Mouse (Mus musculus): Measurements from ENCODE around the gene Asic2. TPM values are rescaled to one million over a fixed set of nuclear protein-coding genes. Genes with fewer than 3 reads are reported as not detected.

Gene Asic2
- polyA plus RNA-seq, 1 experiment from 2014 or later: 0.35 TPM

DNA sequence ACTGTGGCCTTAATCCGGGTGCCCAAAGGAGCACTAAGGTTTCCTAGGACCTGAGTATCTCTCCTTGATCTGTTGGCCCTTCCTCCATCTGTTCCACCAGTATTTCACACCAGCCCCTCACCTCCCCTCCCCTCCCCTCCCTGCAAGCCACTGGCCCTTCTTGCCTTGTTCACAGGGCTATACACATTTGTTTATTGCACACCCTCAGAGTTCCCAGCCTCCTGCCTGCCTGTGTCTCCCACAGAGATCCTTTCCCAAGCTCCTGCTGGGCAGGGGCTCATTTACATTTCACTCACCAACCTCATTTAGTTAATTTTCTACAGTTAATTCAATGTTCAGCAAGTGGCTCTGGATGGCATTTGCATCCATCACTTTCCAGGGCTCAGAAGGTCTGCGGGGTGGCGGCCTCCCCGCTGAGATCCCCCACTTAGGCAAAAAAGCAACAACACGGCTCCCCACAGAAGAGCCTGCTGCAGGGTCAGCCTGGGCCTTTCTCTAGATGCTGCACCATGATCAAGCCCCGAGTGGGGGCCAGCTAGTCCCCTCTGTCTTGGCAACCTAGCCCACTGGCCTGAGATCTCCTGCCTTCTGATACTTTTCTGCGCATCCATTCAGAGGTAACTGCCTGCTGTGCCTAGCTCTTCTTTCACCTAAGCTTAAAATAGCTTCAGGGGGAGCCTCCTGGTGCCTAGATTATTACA is 196.9 kb downstream of the Asic2 start:
- Histone ChIP-seq H3K4me2 (replicated peaks) (no peak overlapping the region), H3K9ac (no peak overlapping the region), H3K9me3 (replicated peaks) (no peaks in the 10 kb centered on the region), H3K36me3 (no peaks in the 10 kb centered on the region), H3K27ac (replicated peaks) (no peak overlapping the region), H3K4me1 (no peaks in the 10 kb centered on the region; the same call in 1 of the 2 replicates), H3K27me3 (no peaks in the 10 kb centered on the region), H3K4me3 (replicated peaks) (no peak overlapping the region)
- ATAC-seq (ENCODE audit: insufficient number of reproducible peaks, low FRiP score, low TSS enrichment, low read depth): no peak
- 19% methylated on average over 7 of the region's 7 CpGs for WGBS

DNA sequence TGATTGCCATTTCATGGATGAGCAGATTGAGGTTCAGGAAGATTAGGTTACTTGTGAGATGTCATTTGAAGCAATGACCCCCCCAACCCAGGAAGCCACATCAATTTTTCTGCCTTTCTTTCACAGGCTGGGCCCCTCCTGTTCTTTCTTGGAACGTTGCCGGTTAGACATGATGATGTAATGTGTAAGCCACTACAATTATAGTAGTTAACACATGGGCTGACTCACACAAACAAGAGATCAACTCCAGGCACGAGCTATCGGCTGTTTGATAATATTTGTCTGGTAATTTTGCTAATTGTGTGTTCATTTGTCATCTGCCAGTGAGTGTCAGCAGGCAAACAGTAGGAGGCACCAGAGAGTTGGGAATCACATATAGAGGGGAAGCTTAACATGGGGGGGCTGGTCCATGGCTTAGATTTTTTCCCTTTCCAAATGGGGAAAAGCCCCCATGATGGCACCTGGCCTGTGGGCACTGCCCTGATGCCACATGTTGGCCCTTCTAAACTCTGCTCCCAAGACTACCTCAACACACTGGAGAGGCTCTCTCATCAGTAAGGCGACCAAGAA is 198.5 kb downstream of the Asic2 start:
- Histone ChIP-seq H3K4me3 (replicated peaks) (no peak overlapping the region), H3K27me3 (no peaks in the 10 kb centered on the region), H3K4me1 (peaks cover 7% of the 10 kb centered on the region), H3K9me3 (replicated peaks) (no peaks in the 10 kb centered on the region), H3K4me2 (replicated peaks) (no peak overlapping the region), H3K9ac (no peak overlapping the region), H3K27ac (replicated peaks) (no peak overlapping the region), H3K36me3 (no peaks in the 10 kb centered on the region)
- 50% methylated on average over 5 of the region's 5 CpGs for WGBS
- no peak for ATAC-seq (ENCODE audit: insufficient number of reproducible peaks, low FRiP score, low TSS enrichment, low read depth)

DNA sequence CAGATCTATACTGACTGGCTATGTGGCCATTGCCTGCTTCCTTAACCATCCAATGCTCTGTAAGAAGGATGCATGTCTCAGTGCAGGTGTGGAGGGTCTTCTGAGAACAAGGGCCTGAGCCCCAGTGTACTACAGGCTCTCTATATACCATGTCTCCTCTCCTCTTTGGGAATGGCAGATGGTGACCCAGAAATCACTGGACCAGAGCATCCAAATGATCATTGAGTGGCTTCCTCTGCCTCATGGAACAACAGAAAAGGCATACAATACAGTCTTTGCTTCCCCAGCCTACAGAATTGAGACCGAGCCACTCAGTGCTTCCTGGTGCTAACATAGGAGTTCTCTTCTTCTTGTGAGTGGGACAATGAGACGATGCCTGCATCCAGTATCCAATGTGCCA is 200.0 kb downstream of the Asic2 start:
- Histone ChIP-seq H3K9ac (no peak overlapping the region), H3K36me3 (no peaks in the 10 kb centered on the region), H3K27ac (replicated peaks) (no peak overlapping the region), H3K4me3 (replicated peaks) (no peak overlapping the region), H3K9me3 (replicated peaks) (no peaks in the 10 kb centered on the region), H3K27me3 (no peaks in the 10 kb centered on the region), H3K4me2 (replicated peaks) (no peak overlapping the region), H3K4me1 (peaks cover 12% of the 10 kb centered on the region)
- no peak for ATAC-seq (ENCODE audit: insufficient number of reproducible peaks, low FRiP score, low TSS enrichment, low read depth)
- 95% methylated on average over 2 of the region's 2 CpGs for WGBS

DNA sequence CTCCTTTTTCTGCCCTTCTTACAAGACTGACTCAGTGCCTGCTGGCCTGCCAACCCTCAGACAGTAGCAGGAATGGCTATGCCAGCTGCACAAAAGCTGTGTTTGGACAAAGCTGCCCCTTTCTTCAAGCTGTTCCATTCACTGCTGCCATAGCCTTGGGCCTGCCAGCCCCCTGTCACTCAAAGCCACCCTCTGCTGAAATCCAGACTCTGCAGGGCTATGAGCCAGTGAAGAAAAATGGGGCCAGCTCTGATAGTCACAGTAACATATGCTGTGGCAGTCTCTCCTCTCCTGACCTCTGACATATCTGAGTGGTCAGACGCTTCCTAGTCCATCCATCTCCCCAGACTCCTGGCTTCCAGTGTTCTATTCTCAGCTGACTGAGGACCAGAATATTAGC is 200.5 kb downstream of the Asic2 start:
- H3K4me1 ChIP-seq: peaks cover 12% of the 10 kb centered on the region
- H3K36me3 ChIP-seq: no peaks in the 10 kb centered on the region
- H3K4me2 ChIP-seq (replicated peaks): no peak overlapping the region
- no peak for ATAC-seq (ENCODE audit: insufficient number of reproducible peaks, low FRiP score, low TSS enrichment, low read depth)
- WGBS: 74% methylated on average over 1 of the region's 1 CpGs
- H3K27ac ChIP-seq (replicated peaks): no peak overlapping the region
- H3K9me3 ChIP-seq (replicated peaks): no peaks in the 10 kb centered on the region
- no peak overlapping the region for H3K4me3 ChIP-seq (replicated peaks)
- no peak overlapping the region for H3K9ac ChIP-seq
- H3K27me3 ChIP-seq: no peaks in the 10 kb centered on the region

GRCm38 (mm10) chr11:81765288-81765687 is 203.0 kb downstream of the Asic2 start:
- H3K9me3 ChIP-seq (replicated peaks): no peaks in the 10 kb centered on the region
- 27% methylated on average over 5 of the region's 5 CpGs for WGBS
- no peaks in the 10 kb centered on the region for H3K36me3 ChIP-seq
- H3K4me2 ChIP-seq (replicated peaks): no peak overlapping the region
- H3K4me3 ChIP-seq (replicated peaks): no peak overlapping the region
- H3K27me3 ChIP-seq: no peaks in the 10 kb centered on the region
- H3K4me1 ChIP-seq: peaks cover 12% of the 10 kb centered on the region; the same call in 1 of the 2 replicates
- H3K9ac ChIP-seq: no peak overlapping the region
- ATAC-seq (ENCODE audit: insufficient number of reproducible peaks, low FRiP score, low TSS enrichment, low read depth): 0 out of 2 replicates have a peak, but pooled peaks have one; percentile 54
- H3K27ac ChIP-seq (replicated peaks): peak overlapping the region; percentile 65; the same call in 1 of the 2 replicates

- Histone ChIP-seq H3K4me3 (replicated peaks) (no peak overlapping the region), H3K9me3 (replicated peaks) (no peaks in the 10 kb centered on the region), H3K36me3 (no peaks in the 10 kb centered on the region), H3K4me2 (replicated peaks) (no peak overlapping the region), H3K9ac (no peak overlapping the region), H3K4me1 (peaks cover 12% of the 10 kb centered on the region; the same call in 1 of the 2 replicates), H3K27ac (replicated peaks) (peak overlapping the region; percentile 65; the same call in 1 of the 2 replicates), H3K27me3 (no peaks in the 10 kb centered on the region)
- WGBS: 15% methylated on average over 3 of the region's 3 CpGs
- ATAC-seq (ENCODE audit: insufficient number of reproducible peaks, low FRiP score, low TSS enrichment, low read depth): no peak
Measured at GRCm38 (mm10) chr11:81764778-81765177, 203.5 kb downstream of the Asic2 start.

- Histone ChIP-seq H3K36me3 (no peaks in the 10 kb centered on the region), H3K4me2 (replicated peaks) (no peak overlapping the region), H3K9me3 (replicated peaks) (no peaks in the 10 kb centered on the region), H3K9ac (no peak overlapping the region), H3K27ac (replicated peaks) (no peak overlapping the region), H3K4me1 (no peaks in the 10 kb centered on the region), H3K27me3 (no peaks in the 10 kb centered on the region), H3K4me3 (replicated peaks) (no peak overlapping the region)
- ATAC-seq (ENCODE audit: insufficient number of reproducible peaks, low FRiP score, low TSS enrichment, low read depth): no peak
- WGBS: 73% methylated on average over 4 of the region's 4 CpGs
Measured at GRCm38 (mm10) chr11:81757221-81757620, 211.0 kb downstream of the Asic2 start.

DNA sequence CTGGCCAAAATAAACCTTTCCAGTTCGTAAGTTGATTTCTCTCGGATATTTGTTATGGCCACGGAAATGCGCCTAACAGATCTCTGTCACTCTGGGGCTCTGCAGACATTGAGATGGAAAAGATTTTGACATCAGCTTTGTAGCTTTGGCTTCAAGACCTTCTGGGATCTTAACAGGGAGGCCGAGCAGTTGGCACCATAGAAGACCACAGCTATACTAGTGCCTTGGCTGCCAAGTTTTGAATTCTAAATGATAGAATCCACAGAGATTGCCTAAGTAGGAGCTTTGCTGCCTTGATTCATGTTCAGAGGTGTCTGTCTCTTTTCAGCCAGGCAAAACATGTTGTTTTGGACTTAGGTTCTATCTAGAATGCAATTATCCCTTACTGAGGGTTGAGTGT is 217.4 kb downstream of the Asic2 start:
- no peak overlapping the region for H3K9ac ChIP-seq
- H3K4me2 ChIP-seq (replicated peaks): no peak overlapping the region
- no peak overlapping the region for H3K4me3 ChIP-seq (replicated peaks)
- H3K27me3 ChIP-seq: no peaks in the 10 kb centered on the region
- no peaks in the 10 kb centered on the region for H3K4me1 ChIP-seq
- ATAC-seq (ENCODE audit: insufficient number of reproducible peaks, low FRiP score, low TSS enrichment, low read depth): no peak
- H3K27ac ChIP-seq (replicated peaks): no peak overlapping the region
- 82% methylated on average over 5 of the region's 5 CpGs for WGBS
- no peaks in the 10 kb centered on the region for H3K36me3 ChIP-seq
- H3K9me3 ChIP-seq (replicated peaks): no peaks in the 10 kb centered on the region

- Histone ChIP-seq H3K36me3 (no peaks in the 10 kb centered on the region), H3K4me3 (replicated peaks) (no peak overlapping the region), H3K9ac (no peak overlapping the region), H3K27ac (replicated peaks) (no peak overlapping the region), H3K9me3 (replicated peaks) (no peaks in the 10 kb centered on the region), H3K27me3 (no peaks in the 10 kb centered on the region), H3K4me2 (replicated peaks) (no peak overlapping the region), H3K4me1 (no peaks in the 10 kb centered on the region)
- WGBS: 78% methylated on average over 1 of the region's 1 CpGs
- ATAC-seq (ENCODE audit: insufficient number of reproducible peaks, low FRiP score, low TSS enrichment, low read depth): no peak
Measured at GRCm38 (mm10) chr11:81750016-81750415, 218.2 kb downstream of the Asic2 start.

GRCm38 (mm10) chr11:81738995-81739394 is 229.3 kb downstream of the Asic2 start:
- H3K9ac ChIP-seq: no peak overlapping the region
- H3K4me3 ChIP-seq (replicated peaks): no peak overlapping the region
- no peak; the same call in 1 of the 2 replicates for ATAC-seq (ENCODE audit: insufficient number of reproducible peaks, low FRiP score, low TSS enrichment, low read depth)
- H3K4me2 ChIP-seq (replicated peaks): no peak overlapping the region
- H3K9me3 ChIP-seq (replicated peaks): no peaks in the 10 kb centered on the region
- 31% methylated on average over 3 of the region's 3 CpGs for WGBS
- no peaks in the 10 kb centered on the region for H3K27me3 ChIP-seq
- no peaks in the 10 kb centered on the region for H3K36me3 ChIP-seq
- peaks cover 9% of the 10 kb centered on the region for H3K4me1 ChIP-seq
- no peak overlapping the region for H3K27ac ChIP-seq (replicated peaks)

- Histone ChIP-seq H3K36me3 (no peaks in the 10 kb centered on the region), H3K9me3 (replicated peaks) (no peaks in the 10 kb centered on the region), H3K27ac (replicated peaks) (no peak overlapping the region), H3K27me3 (no peaks in the 10 kb centered on the region), H3K9ac (no peak overlapping the region), H3K4me3 (replicated peaks) (no peak overlapping the region), H3K4me1 (peaks cover 9% of the 10 kb centered on the region), H3K4me2 (replicated peaks) (no peak overlapping the region)
- ATAC-seq (ENCODE audit: insufficient number of reproducible peaks, low FRiP score, low TSS enrichment, low read depth): no peak
- 53% methylated on average over 3 of the region's 3 CpGs for WGBS
Measured at GRCm38 (mm10) chr11:81737777-81738176, 230.5 kb downstream of the Asic2 start.

- Histone ChIP-seq H3K27ac (replicated peaks) (no peak overlapping the region), H3K9me3 (replicated peaks) (no peaks in the 10 kb centered on the region), H3K4me1 (no peaks in the 10 kb centered on the region), H3K27me3 (no peaks in the 10 kb centered on the region), H3K4me2 (replicated peaks) (no peak overlapping the region), H3K36me3 (no peaks in the 10 kb centered on the region), H3K9ac (no peak overlapping the region), H3K4me3 (replicated peaks) (no peak overlapping the region)
- WGBS: 69% methylated on average over 2 of the region's 2 CpGs
- ATAC-seq (ENCODE audit: insufficient number of reproducible peaks, low FRiP score, low TSS enrichment, low read depth): no peak
Measured at GRCm38 (mm10) chr11:81722071-81722470, 246.2 kb downstream of the Asic2 start.
